Mouse (Mus musculus): Measurements from ENCODE around the gene Epn2.

- TF ChIP-seq CTCF (IDR thresholded peaks at IDR 0.05; ENCODE audit: borderline replicate concordance, control insufficient read depth, extremely low read depth, insufficient read depth, low read length, poor library complexity), result no peak
- TF ChIP-seq POLR2A (IDR thresholded peaks at IDR 0.05; ENCODE audit: control insufficient read depth, extremely low read depth, insufficient read depth, low read length, poor library complexity), result no peak
Measured at GRCm38 (mm10) chr11:61529268-61529713, 50.2 kb downstream of the Epn2 start.
